Mouse (Mus musculus) kidney, postnatal 10 days (tissue): ENCODE measurements at regions not wholly inside any gene's neighbourhood (a gene's known extent, or its start where the extent isn't known, plus 50 kb on each side); places are given as distances from the start of the nearest gene placed in this dataset.

Experiments
- DNase-seq: peaks from one replicate; pipeline ENCODE4 v3.0.0; 2021; ENCODE audit warnings: mixed read lengths

GRCm38 (mm10) chr13:25524094-25524493, 253.8 kb upstream of the Nrsn1 start:
- no peak for DNase-seq

- no peak for DNase-seq
Observed at GRCm38 (mm10) chr13:25507355-25507754, 237.1 kb upstream of the Nrsn1 start.

DNA sequence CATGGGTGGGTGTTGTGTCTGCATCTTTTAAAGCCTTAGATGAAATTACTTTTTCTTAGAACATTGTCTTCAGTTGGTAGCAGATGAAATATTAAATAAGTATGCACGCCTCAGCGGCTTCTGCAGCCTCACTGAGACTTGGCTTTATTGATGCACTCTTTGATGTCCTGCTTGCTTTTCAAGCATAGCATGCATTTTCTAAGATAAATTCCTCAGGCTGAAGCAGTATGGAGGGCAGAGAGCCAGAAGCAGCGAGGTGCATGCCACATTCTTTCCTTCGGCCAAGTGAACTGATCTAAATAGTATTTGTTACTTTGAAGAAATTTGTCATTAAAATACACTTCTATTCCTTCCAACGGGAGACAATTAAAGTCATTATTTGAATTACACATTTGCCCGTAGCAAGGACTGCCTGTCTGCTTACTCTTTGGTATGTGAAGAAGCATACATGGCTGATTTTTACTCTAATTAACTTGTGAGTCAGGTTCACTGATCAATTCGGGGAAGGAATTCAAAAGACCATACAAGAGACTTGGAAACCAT, 224.3 kb upstream of the Nrsn1 start:
- DNase-seq = no peak

DNA sequence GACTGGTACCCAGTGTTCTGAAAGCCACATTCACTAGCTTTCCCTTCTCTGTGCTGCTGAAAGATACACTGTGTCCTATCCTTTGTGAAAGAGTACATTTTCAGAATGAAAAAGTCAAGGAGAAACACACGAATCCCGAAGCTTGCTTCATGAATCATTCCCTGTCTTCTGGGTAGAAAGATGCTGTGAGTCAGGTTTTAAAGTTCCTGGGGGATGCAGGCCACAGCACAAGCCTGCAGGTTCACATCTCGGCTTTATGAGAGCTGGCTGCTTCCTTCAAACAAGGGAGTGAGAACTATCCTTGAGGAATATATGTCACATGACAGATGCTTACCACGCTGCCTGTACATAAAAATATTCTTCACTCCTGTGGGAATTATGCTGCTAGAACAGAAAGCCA, 219.7 kb upstream of the Nrsn1 start:
- DNase-seq = no peak

- no peak for DNase-seq
Observed at GRCm38 (mm10) chr13:25483309-25483708, 213.0 kb upstream of the Nrsn1 start.

DNA sequence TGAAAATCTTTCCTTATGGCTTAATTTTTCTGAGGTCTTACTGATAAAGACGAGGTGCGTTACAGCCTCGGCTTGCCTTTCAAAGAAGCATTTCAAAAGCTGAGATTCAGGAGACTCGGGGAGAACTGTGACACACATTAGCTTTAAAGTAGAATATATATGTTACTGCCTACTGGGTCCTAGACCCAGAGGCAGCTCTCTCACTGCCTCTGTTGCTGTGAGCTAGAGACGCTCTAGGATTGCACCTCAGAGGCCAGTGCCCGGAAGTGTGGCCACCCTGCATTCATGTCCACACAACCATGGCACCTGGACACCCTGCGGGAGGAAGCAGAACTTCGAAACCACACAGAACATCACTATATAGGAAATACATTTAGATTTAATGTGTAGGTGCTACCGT, 181.6 kb upstream of the Nrsn1 start:
- DNase-seq = no peak

GRCm38 (mm10) chr13:25451357-25451861, 181.1 kb upstream of the Nrsn1 start:
- no peak for DNase-seq

GRCm38 (mm10) chr13:25429701-25430418, 159.6 kb upstream of the Nrsn1 start:
- no peak for DNase-seq

DNA sequence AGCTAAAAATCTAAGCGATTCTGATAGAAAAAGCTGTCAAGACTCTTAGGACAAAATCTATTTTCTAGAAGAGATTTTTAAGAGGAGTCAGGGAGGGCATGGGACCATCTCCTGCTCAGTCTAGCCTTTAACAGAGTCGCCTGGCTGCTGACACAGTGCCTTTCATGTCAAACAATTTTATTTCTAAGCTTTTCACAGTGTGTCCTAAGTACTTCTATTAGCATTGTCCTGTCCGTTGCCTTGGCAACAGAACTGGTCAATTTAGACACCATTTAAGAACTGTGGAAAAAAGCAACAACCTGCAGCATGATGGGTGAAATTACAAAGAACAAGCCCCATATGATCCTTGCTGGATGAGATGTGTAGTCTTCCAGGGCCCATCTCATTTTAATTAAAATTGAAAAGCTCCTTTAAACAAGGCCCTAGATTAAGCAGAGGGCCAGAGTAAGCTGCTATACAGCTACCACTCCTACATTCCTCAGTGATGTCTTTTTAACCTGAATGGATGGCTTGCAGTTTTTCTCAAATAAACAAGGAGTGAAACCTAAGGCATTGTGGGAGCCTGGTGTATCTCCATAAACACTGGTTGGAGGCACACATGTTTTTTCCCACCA, 133.0 kb upstream of the Nrsn1 start:
- DNase-seq = no peak

DNA sequence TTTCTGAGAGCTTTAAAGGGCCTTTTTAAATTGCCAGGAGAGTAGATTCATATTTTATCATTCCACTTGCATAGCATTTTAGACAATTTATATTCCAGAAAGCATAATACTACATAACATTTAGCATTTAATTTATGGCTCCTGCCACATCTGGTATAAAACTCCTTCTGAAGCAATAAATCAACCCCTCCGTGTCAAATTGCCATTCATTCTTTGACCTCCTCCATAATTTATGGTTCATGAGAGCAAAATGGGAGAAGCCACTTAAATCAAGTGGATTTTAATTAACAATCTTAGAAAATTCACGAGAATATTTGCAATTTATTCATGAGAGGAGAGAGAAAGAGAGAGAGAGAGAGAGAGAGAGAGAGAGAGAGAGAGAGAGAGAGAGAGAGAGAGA, 132.4 kb upstream of the Nrsn1 start:
- DNase-seq = no peak

DNA sequence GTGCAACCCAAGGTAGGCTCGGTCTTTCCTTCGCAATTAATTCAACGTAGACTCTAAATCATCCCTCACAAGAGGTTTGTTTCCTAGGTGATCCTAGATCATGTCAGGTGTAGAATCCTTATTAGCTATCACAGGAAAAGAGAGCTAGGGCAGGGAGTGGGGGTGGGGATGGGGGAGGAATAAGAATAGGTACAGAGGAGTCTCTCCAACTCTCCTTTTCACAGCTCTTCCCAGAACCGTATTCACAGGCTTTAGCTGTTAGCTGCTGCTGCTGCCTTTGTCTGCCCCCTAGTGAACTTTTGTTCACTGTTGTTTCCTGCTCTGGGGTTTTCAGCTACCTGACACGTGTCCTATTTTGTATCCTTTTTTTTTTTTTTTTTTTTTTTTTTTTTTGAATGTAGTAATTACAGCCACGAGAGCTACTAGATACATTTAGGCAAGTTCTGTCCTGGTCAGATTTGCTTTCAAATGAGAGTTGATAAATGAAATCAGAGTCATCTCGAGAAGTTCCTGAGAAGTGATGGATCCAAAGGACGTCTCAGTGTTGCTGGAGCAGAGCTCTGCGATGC, 131.7 kb upstream of the Nrsn1 start:
- DNase-seq = no peak

DNA sequence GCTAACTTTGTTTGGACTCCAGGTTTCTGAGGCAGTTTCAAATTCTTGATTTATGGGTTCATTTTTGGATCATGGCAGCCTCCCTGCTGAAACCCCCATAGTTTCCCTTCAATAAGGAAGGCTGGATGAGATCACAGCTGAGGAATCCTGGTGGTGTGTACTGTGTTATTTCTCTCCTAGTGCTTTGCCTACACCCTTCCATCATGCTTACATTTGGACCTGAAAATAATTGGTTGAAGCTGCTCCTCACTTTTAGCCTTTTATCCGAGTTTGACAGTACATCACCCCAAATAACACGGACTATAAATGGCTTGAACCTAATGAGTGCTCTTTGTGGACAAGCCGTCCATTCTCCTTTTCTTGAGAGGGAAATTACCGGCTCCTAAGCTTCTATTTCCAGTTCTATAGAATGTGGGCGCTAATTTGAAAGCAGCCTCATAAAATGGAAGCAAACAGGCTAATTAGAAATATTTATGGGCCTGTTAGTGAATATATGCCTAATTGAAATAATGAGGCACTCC, 122.5 kb upstream of the Nrsn1 start:
- DNase-seq = no peak

- DNase-seq = no peak
Observed at GRCm38 (mm10) chr13:25362627-25362967, 92.3 kb upstream of the Nrsn1 start.

DNA sequence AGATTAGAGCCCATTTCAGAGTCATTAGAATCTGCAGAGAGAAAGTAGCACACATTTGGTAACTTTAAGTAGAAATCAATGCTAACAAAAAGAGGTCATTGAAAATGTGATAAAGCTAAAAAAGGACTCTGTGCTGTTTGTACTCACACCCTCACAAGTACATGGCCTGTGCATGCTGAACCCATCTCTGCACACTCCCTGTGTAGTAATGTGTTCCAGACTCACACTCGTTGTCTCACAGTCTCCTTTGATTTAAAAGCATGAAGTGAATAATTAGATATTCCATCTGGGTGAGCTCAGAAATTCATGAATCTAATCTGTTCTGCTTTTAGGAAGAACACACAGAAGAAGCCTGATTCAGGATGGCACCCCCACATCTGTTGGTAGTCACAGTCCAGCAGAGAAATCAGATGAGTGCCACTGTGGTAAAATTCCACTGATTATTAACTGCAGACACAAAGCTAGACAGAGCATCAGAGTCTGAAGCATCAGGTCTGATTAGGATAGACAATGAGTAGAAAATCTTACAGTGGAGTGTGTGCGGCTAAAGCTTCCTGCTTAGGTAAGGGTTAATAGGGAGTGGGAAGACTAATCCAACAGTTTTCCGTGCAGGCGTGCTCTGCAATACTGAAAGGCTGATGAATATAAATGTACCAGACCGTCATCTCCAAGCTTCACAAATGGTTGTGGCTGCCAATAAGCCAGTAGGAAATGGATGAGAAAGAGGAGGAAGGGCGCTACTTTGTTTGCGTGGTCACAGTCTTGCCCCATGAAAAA, 91.7 kb upstream of the Nrsn1 start:
- DNase-seq = no peak

GRCm38 (mm10) chr13:25347558-25347957, 77.3 kb upstream of the Nrsn1 start:
- DNase-seq = no peak

GRCm38 (mm10) chr13:25343309-25343708, 73.0 kb upstream of the Nrsn1 start:
- DNase-seq = no peak

- no peak for DNase-seq
Observed at GRCm38 (mm10) chr13:25341826-25342225, 71.5 kb upstream of the Nrsn1 start.

DNA sequence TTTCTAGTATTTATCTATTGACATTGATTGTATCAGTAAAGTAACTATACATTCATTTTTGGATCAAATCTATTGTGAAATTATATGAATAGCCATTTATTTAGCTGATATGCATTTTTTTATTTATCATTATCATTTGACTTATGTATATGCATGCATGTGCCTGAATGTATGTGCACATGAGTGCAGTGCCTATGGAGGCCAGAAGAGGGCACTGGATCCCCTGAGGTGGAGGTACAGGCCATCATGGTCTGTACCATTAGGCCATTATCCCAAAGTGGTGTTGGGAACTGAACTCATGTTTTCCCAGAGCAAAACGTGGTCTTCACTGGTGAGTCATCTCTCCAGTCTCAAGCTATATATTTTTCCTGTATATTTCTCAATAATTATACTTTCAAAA, 63.5 kb upstream of the Nrsn1 start:
- DNase-seq = no peak
